Mouse (Mus musculus) liver, adult (tissue): ENCODE measurements around the gene Rbbp5.

ENCODE experiments used
- GATA4 ChIP-seq: IDR thresholded peaks from 2 replicates; pipeline ENCODE4 v1.6.1; 2014; ENCODE audit warnings: mild to moderate bottlenecking, low read length; ENCODE audit not compliant: insufficient replicate concordance

Rbbp5 gene

GRCm38 (mm10) chr1:132523920-132524319, 46.8 kb downstream of the Rbbp5 start:
- no peak for TF ChIP-seq GATA4

- TF ChIP-seq GATA4 = no peak
These were observed 48.7 kb downstream of the Rbbp5 start for GRCm38 (mm10) chr1:132525832-132526231.

GRCm38 (mm10) chr1:132528071-132528470, 50.9 kb downstream of the Rbbp5 start:
- no peak for TF ChIP-seq GATA4

- TF ChIP-seq GATA4 = no peak
These were observed 51.6 kb downstream of the Rbbp5 start for GRCm38 (mm10) chr1:132528647-132529334.

GRCm38 (mm10) chr1:132530631-132531191, 53.5 kb downstream of the Rbbp5 start:
- no peak for TF ChIP-seq GATA4

- no peak for TF ChIP-seq GATA4
These were observed 55.4 kb downstream of the Rbbp5 start for GRCm38 (mm10) chr1:132532521-132532920.

- no peak for TF ChIP-seq GATA4
These were observed 56.7 kb downstream of the Rbbp5 start for GRCm38 (mm10) chr1:132533840-132534239.

GRCm38 (mm10) chr1:132535541-132535940, 58.4 kb downstream of the Rbbp5 start:
- TF ChIP-seq GATA4 = no peak

GRCm38 (mm10) chr1:132536416-132536815, 59.3 kb downstream of the Rbbp5 start:
- no peak for TF ChIP-seq GATA4

- no peak for TF ChIP-seq GATA4
These were observed 60.6 kb downstream of the Rbbp5 start for GRCm38 (mm10) chr1:132537736-132538135.

GRCm38 (mm10) chr1:132540701-132541100, 63.5 kb downstream of the Rbbp5 start:
- TF ChIP-seq GATA4 = no peak

- no peak for TF ChIP-seq GATA4
These were observed 64.1 kb downstream of the Rbbp5 start for GRCm38 (mm10) chr1:132541171-132541823.

GRCm38 (mm10) chr1:132541824-132542599, 64.8 kb downstream of the Rbbp5 start:
- no peak for TF ChIP-seq GATA4

- no peak for TF ChIP-seq GATA4
These were observed 65.7 kb downstream of the Rbbp5 start, which contains the start of gene Cntn2 for GRCm38 (mm10) chr1:132542762-132543306. Cntn2 (minus strand) TSS chr1:132543256.

GRCm38 (mm10) chr1:132543789-132544188, 66.6 kb downstream of the Rbbp5 start:
- no peak for TF ChIP-seq GATA4
